Mouse (Mus musculus): Measurements from ENCODE around the gene Slc44a3. TPM values are rescaled to one million over a fixed set of nuclear protein-coding genes. Genes with fewer than 3 reads are reported as not detected.

Gene Slc44a3
- total RNA-seq, 1 experiment from 2014 or later, result 0.46 TPM

- ATAC-seq (replicated peaks; ENCODE audit: low read depth, poor library complexity, severe bottlenecking), result no peak
Observed at GRCm38 (mm10) chr3:121430289-121430936, 101.8 kb downstream of the Slc44a3 start.

DNA sequence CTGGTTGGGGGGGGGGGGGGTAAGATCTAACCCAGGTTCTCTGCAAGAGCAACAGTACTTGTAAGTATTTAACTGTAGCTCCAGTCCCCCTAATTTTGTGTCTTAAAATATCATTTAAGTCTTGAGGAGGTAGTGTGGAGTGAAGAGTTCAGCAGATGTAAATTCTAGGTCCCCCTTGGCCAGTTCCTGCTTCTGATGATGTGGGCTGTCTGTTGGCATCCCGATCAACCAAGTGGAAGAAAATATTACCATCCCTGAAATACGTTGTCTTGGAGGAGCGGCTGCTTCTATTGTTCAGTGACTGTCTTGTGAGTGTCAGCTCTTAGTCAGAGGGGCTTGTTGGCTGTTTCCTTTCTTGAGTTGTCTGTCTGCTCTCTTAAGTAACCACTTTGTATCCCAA, 102.7 kb downstream of the Slc44a3 start:
- no peak for ATAC-seq (replicated peaks; ENCODE audit: low read depth, poor library complexity, severe bottlenecking)

- no peak for ATAC-seq (replicated peaks; ENCODE audit: low read depth, poor library complexity, severe bottlenecking)
Observed at GRCm38 (mm10) chr3:121428696-121429259, 103.4 kb downstream of the Slc44a3 start.

GRCm38 (mm10) chr3:121428230-121428629, 104.0 kb downstream of the Slc44a3 start:
- ATAC-seq (replicated peaks; ENCODE audit: low read depth, poor library complexity, severe bottlenecking), result no peak

GRCm38 (mm10) chr3:121427520-121427908, 104.7 kb downstream of the Slc44a3 start:
- no peak for ATAC-seq (replicated peaks; ENCODE audit: low read depth, poor library complexity, severe bottlenecking)

- ATAC-seq (replicated peaks; ENCODE audit: low read depth, poor library complexity, severe bottlenecking), result peak; percentile 60
Observed at GRCm38 (mm10) chr3:121426621-121427519, 105.3 kb downstream of the Slc44a3 start.

DNA sequence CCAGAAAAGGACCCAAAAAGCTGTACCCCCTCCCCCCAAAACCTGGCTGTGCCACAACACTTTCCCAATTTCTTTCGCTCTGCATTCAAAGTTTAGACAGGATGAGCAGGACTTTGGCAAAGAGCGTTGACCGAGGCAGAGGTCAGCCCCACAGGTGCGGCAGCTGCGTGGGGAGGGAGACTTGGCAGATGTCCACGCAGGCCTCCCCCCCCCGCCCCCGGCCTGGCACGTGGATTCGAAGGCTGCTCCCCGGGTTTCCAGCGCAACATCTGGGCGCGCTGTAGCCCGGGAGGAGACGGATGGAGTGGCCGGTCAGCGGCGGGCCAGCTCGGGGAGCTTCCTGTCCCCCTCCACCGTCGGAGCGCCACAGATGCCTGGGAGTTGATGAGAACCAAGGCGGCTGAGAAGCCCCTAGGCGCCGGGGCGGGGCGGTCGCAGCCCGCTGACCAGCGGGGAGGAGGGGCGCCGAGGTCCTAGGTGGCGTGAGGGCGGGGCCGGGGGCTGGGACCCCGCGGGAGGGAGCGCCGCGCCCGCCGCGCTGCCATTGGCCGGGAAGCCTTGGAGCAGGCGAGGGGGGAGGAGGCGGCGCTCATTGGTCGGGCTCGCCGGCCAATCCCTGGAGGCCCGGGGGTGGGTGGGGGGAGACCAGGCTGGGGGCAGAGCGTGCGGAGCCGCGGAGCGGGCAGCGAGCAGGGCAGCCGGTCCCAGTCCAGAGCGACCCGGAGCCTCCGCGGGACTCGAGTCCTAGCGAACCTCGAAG, 106.2 kb downstream of the Slc44a3 start, which contains the start of gene Cnn3:
Gene Cnn3, plus strand, starts transcription at position 637 of the 760 bp plus-strand sequence.
- peak; percentile 63 for ATAC-seq (replicated peaks; ENCODE audit: low read depth, poor library complexity, severe bottlenecking)

- no peak for ATAC-seq (replicated peaks; ENCODE audit: low read depth, poor library complexity, severe bottlenecking)
Observed at GRCm38 (mm10) chr3:121422405-121422804, 109.8 kb downstream of the Slc44a3 start.

- no peak for ATAC-seq (replicated peaks; ENCODE audit: low read depth, poor library complexity, severe bottlenecking)
Observed at GRCm38 (mm10) chr3:121418850-121419435, 113.3 kb downstream of the Slc44a3 start.

GRCm38 (mm10) chr3:121418251-121418601, 114.0 kb downstream of the Slc44a3 start:
- ATAC-seq (replicated peaks; ENCODE audit: low read depth, poor library complexity, severe bottlenecking), result no peak

DNA sequence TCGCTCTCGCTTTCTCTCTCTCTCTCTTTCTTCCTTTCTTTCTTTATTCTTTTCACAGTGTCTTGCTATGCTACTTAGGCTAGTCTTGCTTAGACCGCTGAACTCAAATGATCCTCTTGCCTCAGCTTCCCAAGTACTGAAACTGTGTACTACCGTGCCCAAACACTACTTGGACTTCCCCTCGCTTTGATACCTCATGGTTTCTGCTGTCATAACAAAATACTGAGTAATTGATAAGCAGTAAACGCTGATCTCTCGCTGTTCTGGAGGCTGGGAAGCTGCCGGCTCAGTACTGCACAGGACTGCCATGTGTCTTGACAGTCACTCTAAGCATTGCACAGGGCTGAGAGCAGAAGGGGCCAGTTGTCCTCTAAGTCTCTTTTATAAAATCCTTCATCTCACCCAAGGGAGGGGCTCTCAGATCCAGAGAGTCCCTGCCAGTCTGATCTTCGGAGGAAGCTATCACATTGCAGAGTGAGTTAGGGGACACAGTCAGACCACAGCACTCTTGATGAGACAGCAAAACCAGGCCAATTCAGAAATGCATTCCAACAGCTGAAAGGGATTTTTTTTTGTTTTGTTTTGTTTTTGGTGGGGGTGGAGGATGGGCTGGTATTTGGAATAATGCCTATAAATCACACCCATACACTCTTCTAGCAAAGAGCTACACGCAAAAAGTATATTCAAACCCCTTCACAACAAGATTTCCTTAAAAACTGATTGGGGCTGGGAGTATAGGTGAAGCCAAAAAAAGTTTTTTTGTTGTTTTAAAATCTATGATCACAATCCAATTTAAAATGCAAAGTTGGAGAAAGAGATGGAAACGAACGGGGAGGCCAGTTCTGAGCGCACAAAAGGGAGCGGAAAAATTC, 114.6 kb downstream of the Slc44a3 start:
- ATAC-seq (replicated peaks; ENCODE audit: low read depth, poor library complexity, severe bottlenecking), result no peak

GRCm38 (mm10) chr3:121416171-121417154, 115.7 kb downstream of the Slc44a3 start:
- no peak for ATAC-seq (replicated peaks; ENCODE audit: low read depth, poor library complexity, severe bottlenecking)

- ATAC-seq (replicated peaks; ENCODE audit: low read depth, poor library complexity, severe bottlenecking), result no peak
Observed at GRCm38 (mm10) chr3:121411450-121411849, 120.8 kb downstream of the Slc44a3 start.

Other genes starting within 250 kb of the Slc44a3 start
- gene Tmem56, start 249.3 kb downstream of the Slc44a3 start, total RNA-seq (2017), result 14.7 and 15.3 TPM in 2 replicates
- 12.1 TPM in 2 replicates for gene Alg14, start 240.6 kb downstream of the Slc44a3 start, total RNA-seq (2017)
- 43.5 and 51.0 TPM in 2 replicates for gene Cnn3, start 105.9 kb downstream of the Slc44a3 start, total RNA-seq (2017)
- gene 4930432M17Rik, start 138.4 kb upstream of the Slc44a3 start, total RNA-seq (2017), result not detected in 2 replicates
- 1.5 TPM in 1 of 2 replicates, not detected in the other for gene F3, start 191.1 kb upstream of the Slc44a3 start, total RNA-seq (2017)